Comparison of ENCODE assay signal across 25 mouse cellular contexts in the genomic region with DNA sequence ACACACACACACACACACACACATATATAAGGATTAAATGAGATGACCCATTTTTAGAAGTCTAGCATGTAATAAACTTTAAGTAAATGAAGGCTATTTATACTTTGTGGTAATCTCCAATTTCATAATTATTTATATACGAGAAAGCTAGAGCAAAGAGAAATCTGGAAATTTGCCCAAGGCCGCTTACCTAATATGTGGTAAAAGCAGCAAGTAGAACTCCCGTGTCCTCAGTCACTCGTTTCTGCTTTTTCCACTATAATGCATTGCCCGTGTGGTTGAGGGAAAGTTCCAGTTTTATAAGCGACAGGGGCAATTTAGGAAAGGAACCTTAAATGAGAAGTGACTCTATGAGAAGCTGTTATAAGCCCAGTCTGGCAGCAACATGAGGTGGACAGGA. TPM values are rescaled to one million over a fixed set of nuclear protein-coding genes. Genes with fewer than 3 reads are reported as not detected.
DNase-seq lines count a peak whose midpoint lies in the region; ATAC-seq and TF ChIP-seq lines count a peak whose summit lies in the region.
"Had no signal": no experiment of that assay in that cellular context is flagged by ENCODE, and none has a peak within 500 bp of the region (broad histone marks: within the 10 kb centered on the region; RNA-seq: fewer than 3 reads in every experiment).

No protein-coding gene starts in this region.

- H3K27ac ChIP-seq in lung, postnatal 0 days (ENCODE audit: low read length): no peak overlapping the region
- no peak overlapping the region for H3K27ac ChIP-seq in intestine, embryonic 16.5 days (ENCODE audit: low read length)
- H3K27ac ChIP-seq: heart, adult 2 months; heart, embryonic 13.5 days; hindbrain, embryonic 13.5 days; midbrain, embryonic 12.5 days; stomach, postnatal 0 days had no signal

- no peaks in the 10 kb centered on the region for H3K36me3 ChIP-seq in lung, postnatal 0 days (ENCODE audit: insufficient read depth, low read length)
- no peaks in the 10 kb centered on the region for H3K36me3 ChIP-seq in intestine, embryonic 16.5 days (ENCODE audit: control insufficient read depth, insufficient read depth, low read length)
- H3K36me3 ChIP-seq: G1E; heart, embryonic 13.5 days; hindbrain, embryonic 13.5 days; midbrain, embryonic 12.5 days had no signal

- no peak for TF ChIP-seq EP300 in lung, postnatal 0 days (IDR thresholded peaks at IDR 0.05)

- TF ChIP-seq CTCF in lung, postnatal 0 days (IDR thresholded peaks at IDR 0.05): no peak

- no peaks in the 10 kb centered on the region for H3K4me1 ChIP-seq in lung, postnatal 0 days (ENCODE audit: insufficient read depth, low read depth, low read length)
- no peaks in the 10 kb centered on the region for H3K4me1 ChIP-seq in intestine, embryonic 16.5 days (ENCODE audit: control insufficient read depth, insufficient read depth, low read length)
- H3K4me1 ChIP-seq: heart, embryonic 13.5 days; hindbrain, embryonic 13.5 days had no signal

- no peak overlapping the region for H3K4me2 ChIP-seq in lung, postnatal 0 days (replicated peaks; ENCODE audit: low read depth, low read length)
- no peak overlapping the region for H3K4me2 ChIP-seq in intestine, embryonic 16.5 days (ENCODE audit: low read depth, low read length)
- H3K4me2 ChIP-seq: heart, embryonic 13.5 days; hindbrain, embryonic 13.5 days; liver, embryonic 11.5 days; midbrain, embryonic 12.5 days had no signal

- DNase-seq in adrenal gland, postnatal 14 days: peak; percentile 69
- no peak for DNase-seq in adrenal gland, postnatal 25 days
- DNase-seq in 416B (ENCODE audit: low read depth): peak; percentile 8
- DNase-seq in fat pad, adult 2 months (ENCODE audit: extremely low read depth, low read depth, low spot score): peak; percentile 8
- DNase-seq in lung, postnatal 0 days (ENCODE audit: low spot score): peak; percentile 67
- no peak for DNase-seq in left cerebral cortex, postnatal 4 days
- DNase-seq in layer of hippocampus, adult 9-11 months: no peak
- DNase-seq: B cell, adult 2 months; cerebellum, adult 2 months; cerebellum, postnatal 25 days; gastrocnemius, postnatal 25 days; heart, adult 2 months; heart, postnatal 14 days; kidney, adult 18-20 months; kidney, postnatal 10 days; thymus, adult 2 months had no signal

- ATAC-seq in lung, postnatal 0 days: no peak
- ATAC-seq in intestine, embryonic 16.5 days: no peak
- ATAC-seq: Patski had no signal

- no peak overlapping the region for H3K9ac ChIP-seq in lung, postnatal 0 days (replicated peaks; ENCODE audit: low read depth)
- no peak overlapping the region for H3K9ac ChIP-seq in intestine, embryonic 16.5 days (ENCODE audit: low read depth, low read length)
- H3K9ac ChIP-seq: heart, embryonic 13.5 days; hindbrain, embryonic 13.5 days; midbrain, embryonic 12.5 days had no signal

- H3K27me3 ChIP-seq in lung, postnatal 0 days (replicated peaks; ENCODE audit: insufficient read depth, low read length): no peaks in the 10 kb centered on the region
- H3K27me3 ChIP-seq in intestine, embryonic 16.5 days (replicated peaks; ENCODE audit: control insufficient read depth, insufficient read depth, low read length): no peaks in the 10 kb centered on the region
- H3K27me3 ChIP-seq: CH12.LX; heart, embryonic 13.5 days; hindbrain, embryonic 13.5 days; midbrain, embryonic 12.5 days; Patski had no signal

- WGBS in lung, postnatal 0 days: 50% methylated on average over 6 of the region's 6 CpGs
- 67% methylated on average over 6 of the region's 6 CpGs for WGBS in intestine, embryonic 16.5 days

- intact Hi-C loops in left cerebral cortex, postnatal 4 days (cut with DNase I): no loop called here

- H3K9me3 ChIP-seq in lung, postnatal 0 days (ENCODE audit: low read length): no peaks in the 10 kb centered on the region
- no peaks in the 10 kb centered on the region for H3K9me3 ChIP-seq in intestine, embryonic 16.5 days (ENCODE audit: control insufficient read depth, low read length)
- H3K9me3 ChIP-seq: heart, embryonic 13.5 days; hindbrain, embryonic 13.5 days; midbrain, embryonic 12.5 days had no signal

- no peak overlapping the region for H3K4me3 ChIP-seq in lung, postnatal 0 days (ENCODE audit: low read depth, low read length)
- no peak overlapping the region for H3K4me3 ChIP-seq in intestine, embryonic 16.5 days (ENCODE audit: low read length)
- H3K4me3 ChIP-seq: heart, adult 2 months; heart, embryonic 13.5 days; hindbrain, embryonic 13.5 days; midbrain, embryonic 12.5 days had no signal

RNA-seq across cellular contexts. Expression of gene Axin2, which starts 52.6 kb away (rescaled TPM):
- 31.7 and 43.0 TPM in 2 replicates for total RNA-seq in adrenal gland, postnatal 14 days (2021)
- total RNA-seq in adrenal gland, postnatal 25 days (2021): 42.0 and 43.5 TPM in 2 replicates
- polyA plus RNA-seq in lung, postnatal 0 days (2015; fragmentation: Nextera tagmentation; extraction: Ambion mirVana): 10.4 and 11.0 TPM in 2 replicates
- 2.8 and 3.2 TPM in 2 replicates for polyA plus RNA-seq in intestine, embryonic 16.5 days (2015; fragmentation: Nextera tagmentation; extraction: Ambion mirVana)
- total RNA-seq in left cerebral cortex, postnatal 4 days (2021): 10 to 100 TPM; 31.1 to 35.9 TPM
- total RNA-seq: G1E had no signal
- polyA plus RNA-seq: G1E had no signal

Comparison
In these comparisons a context has a peak if more than half of its experiments do, and no peak if none do; other contexts are left out.
1. DNase-seq: peak in adrenal gland, postnatal 14 days (single experiment), 416B (single experiment), fat pad, adult 2 months (single experiment) and lung, postnatal 0 days (single experiment); none in adrenal gland, postnatal 25 days (single experiment), left cerebral cortex, postnatal 4 days (single experiment) and layer of hippocampus, adult 9-11 months (single experiment).